Mouse (Mus musculus) CH12.LX (cell line): ENCODE data around the gene Prss27. TPM values are rescaled to one million over a fixed set of nuclear protein-coding genes. Genes with fewer than 3 reads are reported as not detected.

Source experiments
- DNase-seq: peaks from one replicate; pipeline ENCODE4 v3.0.0-alpha.2; 2013; ENCODE audit errors: extremely low read depth
- H3K27ac ChIP-seq: 2 replicates; pipeline ENCODE4 v1.5.1; 2012; ENCODE audit warnings: low read depth, mild to moderate bottlenecking, control low read depth, moderate library complexity; ENCODE audit not compliant: insufficient read depth
- H3K27me3 ChIP-seq: replicated peaks from 2 replicates; pipeline ENCODE3; 2012; ENCODE audit warnings: inconsistent platforms
- H3K36me3 ChIP-seq, 2 experiments: replicated peaks in 1 of 2; 2 replicates each; pipeline versions ENCODE3 to v1.6.1; 2012; ENCODE audit warnings: inconsistent platforms in 1 of 2, low read length in 1 of 2, mild to moderate bottlenecking in 1 of 2, mixed read lengths in 1 of 2, moderate library complexity in 1 of 2; ENCODE audit not compliant: control insufficient read depth in 1 of 2, insufficient read depth in 1 of 2
- H3K4me1 ChIP-seq, 2 experiments: 2 replicates each; pipeline ENCODE4 v1.6.1; 2012; ENCODE audit warnings: inconsistent platforms in 1 of 2, moderate library complexity in 1 of 2; ENCODE audit not compliant: insufficient read depth in 2 of 2, control insufficient read depth in 1 of 2
- H3K4me2 ChIP-seq: 2 replicates; pipeline ENCODE4 v1.6.1; 2012; ENCODE audit warnings: low read depth, mild to moderate bottlenecking, control low read depth; ENCODE audit not compliant: poor library complexity, insufficient read depth, severe bottlenecking
- H3K4me3 ChIP-seq, 3 experiments: fragments of 150-350 bp in 1 of 3; sonication (generic) in 1 of 3; replicated peaks in 1 of 3; 2 replicates each; pipeline versions ENCODE3 to v1.5.1; 2011 to 2012; ENCODE audit warnings: low read depth in 2 of 3, low read length in 2 of 3, mild to moderate bottlenecking in 2 of 3, moderate library complexity in 2 of 3, control low read depth in 1 of 3, improper control_type of control experiment in 1 of 3, inconsistent platforms in 1 of 3, mixed read lengths in 1 of 3; ENCODE audit not compliant: poor library complexity in 1 of 3
- H3K79me2 ChIP-seq: replicated peaks from 2 replicates; pipeline ENCODE4 v1.6.1; 2012; ENCODE audit warnings: mild to moderate bottlenecking, moderate library complexity; ENCODE audit not compliant: control insufficient read depth, poor library complexity, insufficient read depth, severe bottlenecking; ENCODE audit errors: extremely low read depth
- H3K9ac ChIP-seq: 2 replicates; pipeline ENCODE4 v1.6.1; 2012; ENCODE audit warnings: low read depth, mild to moderate bottlenecking, control low read depth, moderate library complexity; ENCODE audit not compliant: insufficient read depth
- H3K9me3 ChIP-seq: replicated peaks from 2 replicates; pipeline ENCODE3; 2012; ENCODE audit warnings: low read length, inconsistent platforms, mixed read lengths
- BHLHE40 ChIP-seq: IDR thresholded peaks from 2 replicates; pipeline ENCODE4 v1.6.1; 2011; ENCODE audit warnings: mild to moderate bottlenecking, low read depth, low read length, improper control_type of control experiment
- CHD1 ChIP-seq: IDR thresholded peaks from 2 replicates; pipeline ENCODE4 v1.6.1; 2012; ENCODE audit warnings: low read depth, low read length, improper control_type of control experiment, inconsistent platforms
- CTCF ChIP-seq, 2 experiments: IDR thresholded peaks in 1 of 2; conservative IDR thresholded peaks in 1 of 2; 2 replicates each; pipeline ENCODE4 v1.5.1; 2011 to 2012; ENCODE audit warnings: low read depth in 2 of 2, low read length in 2 of 2, improper control_type of control experiment in 1 of 2, inconsistent platforms in 1 of 2, mild to moderate bottlenecking in 1 of 2, moderate library complexity in 1 of 2
- E2F4 ChIP-seq: IDR thresholded peaks from 2 replicates; pipeline ENCODE4 v1.6.1; 2011; ENCODE audit warnings: low read depth, low read length, improper control_type of control experiment; ENCODE audit not compliant: insufficient replicate concordance
- ELF1 ChIP-seq: IDR thresholded peaks from 2 replicates; pipeline ENCODE4 v1.6.1; 2014; ENCODE audit warnings: low read depth, mild to moderate bottlenecking, inconsistent platforms, low read length, improper control_type of control experiment
- EP300 ChIP-seq: IDR thresholded peaks from 2 replicates; pipeline ENCODE4 v1.6.1; 2011; ENCODE audit warnings: low read length, improper control_type of control experiment
- ETS1 ChIP-seq: conservative IDR thresholded peaks from 2 replicates; pipeline ENCODE4 v1.6.1; 2012; ENCODE audit warnings: low read depth, mild to moderate bottlenecking, inconsistent platforms, low read length, improper control_type of control experiment, moderate library complexity
- GABPA ChIP-seq: IDR thresholded peaks from 2 replicates; pipeline ENCODE4 v1.6.1; 2012; ENCODE audit warnings: low read depth, low read length, improper control_type of control experiment, inconsistent platforms; ENCODE audit not compliant: insufficient replicate concordance
- JUN ChIP-seq: IDR thresholded peaks from 2 replicates; pipeline ENCODE4 v1.6.1; 2011; ENCODE audit warnings: low read depth, mild to moderate bottlenecking, low read length, improper control_type of control experiment, moderate library complexity; ENCODE audit not compliant: insufficient read depth
- JUND ChIP-seq: conservative IDR thresholded peaks from 2 replicates; pipeline ENCODE4 v1.6.1; 2011; ENCODE audit warnings: low read depth, low read length, improper control_type of control experiment
- MAFK ChIP-seq: IDR thresholded peaks from 2 replicates; pipeline ENCODE4 v1.6.1; 2011; ENCODE audit warnings: low read length, improper control_type of control experiment; ENCODE audit not compliant: insufficient replicate concordance
- MAX ChIP-seq: IDR thresholded peaks from 2 replicates; pipeline ENCODE4 v1.6.1; 2011; ENCODE audit warnings: low read length, improper control_type of control experiment
- MAZ ChIP-seq: IDR thresholded peaks from 2 replicates; pipeline ENCODE4 v1.6.1; 2012; ENCODE audit warnings: low read depth, mild to moderate bottlenecking, inconsistent platforms, low read length, improper control_type of control experiment, moderate library complexity
- MEF2A ChIP-seq: IDR thresholded peaks from 2 replicates; pipeline ENCODE4 v1.6.1; 2014; ENCODE audit warnings: low read depth, mild to moderate bottlenecking, inconsistent platforms, low read length, improper control_type of control experiment, borderline replicate concordance
- MXI1 ChIP-seq: IDR thresholded peaks from 2 replicates; pipeline ENCODE4 v1.6.1; 2011; ENCODE audit warnings: mild to moderate bottlenecking, low read depth, low read length, improper control_type of control experiment
- MYC ChIP-seq: IDR thresholded peaks from 2 replicates; pipeline ENCODE4 v1.6.1; 2011; ENCODE audit warnings: low read depth, mild to moderate bottlenecking, improper control_type of control experiment, low read length
- NELFE ChIP-seq: IDR thresholded peaks from 2 replicates; pipeline ENCODE4 v1.6.1; 2011; ENCODE audit warnings: low read depth, low read length, improper control_type of control experiment
- NRF1 ChIP-seq: IDR thresholded peaks from 2 replicates; pipeline ENCODE4 v1.6.1; 2014; ENCODE audit warnings: low read depth, mild to moderate bottlenecking, inconsistent platforms, low read length, improper control_type of control experiment, moderate library complexity
- RAD21 ChIP-seq: IDR thresholded peaks from 2 replicates; pipeline ENCODE4 v1.6.1; 2011; ENCODE audit warnings: low read depth, mild to moderate bottlenecking, low read length, improper control_type of control experiment, moderate library complexity
- RCOR1 ChIP-seq: conservative IDR thresholded peaks from 2 replicates; pipeline ENCODE4 v1.6.1; 2012; ENCODE audit warnings: low read depth, mild to moderate bottlenecking, inconsistent platforms, low read length, improper control_type of control experiment
- SIN3A ChIP-seq: IDR thresholded peaks from 2 replicates; pipeline ENCODE4 v1.6.1; 2012; ENCODE audit warnings: low read length, improper control_type of control experiment, inconsistent platforms
- SMC3 ChIP-seq: IDR thresholded peaks from 2 replicates; pipeline ENCODE4 v1.6.1; 2011; ENCODE audit warnings: low read depth, low read length, improper control_type of control experiment
- TBP ChIP-seq: conservative IDR thresholded peaks from 2 replicates; pipeline ENCODE4 v1.6.1; 2011; ENCODE audit warnings: low read depth, low read length, improper control_type of control experiment
- TCF12 ChIP-seq: IDR thresholded peaks from 2 replicates; pipeline ENCODE4 v1.6.1; 2014; ENCODE audit warnings: low read depth, mild to moderate bottlenecking, inconsistent platforms, low read length, improper control_type of control experiment
- UBTF ChIP-seq: IDR thresholded peaks from 2 replicates; pipeline ENCODE4 v1.6.1; 2012; ENCODE audit warnings: low read depth, mild to moderate bottlenecking, inconsistent platforms, low read length, improper control_type of control experiment, moderate library complexity
- USF2 ChIP-seq: conservative IDR thresholded peaks from 2 replicates; pipeline ENCODE4 v1.6.1; 2011; ENCODE audit warnings: low read depth, low read length, improper control_type of control experiment
- ZKSCAN1 ChIP-seq: IDR thresholded peaks from 2 replicates; pipeline ENCODE4 v1.6.1; 2012; ENCODE audit warnings: low read depth, inconsistent platforms, low read length, improper control_type of control experiment, borderline replicate concordance
- ZMIZ1 ChIP-seq: IDR thresholded peaks from 2 replicates; pipeline ENCODE4 v1.6.1; 2012; ENCODE audit warnings: low read depth, mild to moderate bottlenecking, inconsistent platforms, low read length, improper control_type of control experiment
- dilution Hi-C: fragments of 300-500 bp; cut with MboI; formaldehyde crosslinking; loops from 2 replicates; pipeline ENCODE4 v1.14.3; 2020; ENCODE audit warnings: low sequenced_read_pairs; ENCODE audit not compliant: extremely low pct_unique_long_range_greater_than_20kb, extremely low pct_ligation_motif_present
- in situ Hi-C: fragments of 300-500 bp; cut with MboI; formaldehyde crosslinking; loops from 3 replicates; pipeline ENCODE4 v1.14.3; 2019; ENCODE audit warnings: low sequenced_read_pairs, low pct_ligation_motif_present, low pct_unique_long_range_greater_than_20kb, mixed read lengths
- polyA plus RNA-seq: library from polyadenylated mRNA; unstranded; fragments of >175 nt; gene quantifications from 2 replicates; pipeline ENCODE4 v1.2.1, GENCODE M21; 2012; ENCODE audit warnings: low read depth; ENCODE audit not compliant: insufficient read length
- total RNA-seq, 2 experiments: library from RNA; depleted of rRNA; stranded (reverse); fragments of 300-350 nt in 1 of 2; fragments of >200 nt in 1 of 2; gene quantifications; 2 replicates each; pipeline ENCODE4 v1.2.3; 2012 to 2014

Prss27 gene
- total and polyA plus RNA-seq, 3 experiments = not detected

- TF ChIP-seq USF2 (no peak), GABPA (no peak), E2F4 (no peak), BHLHE40 (no peak), MYC (no peak), SIN3A (no peak), UBTF (no peak), MAFK (no peak), MXI1 (no peak), ZKSCAN1 (no peak), MAX (no peak), NRF1 (no peak), MAZ (no peak), NELFE (no peak), ELF1 (no peak), CHD1 (no peak), RCOR1 (no peak)
- dilution Hi-C loops (no loop called here), in situ Hi-C loops (no loop called here)
- no peak for DNase-seq
- H3K36me3 ChIP-seq = no peaks in the 10 kb centered on the region
- no peak overlapping the region for H3K4me3 ChIP-seq
- H3K4me2 ChIP-seq = no peak overlapping the region
- no peaks in the 10 kb centered on the region for H3K79me2 ChIP-seq
- H3K9me3 ChIP-seq = no peaks in the 10 kb centered on the region
- H3K9ac ChIP-seq = no peak overlapping the region
- H3K27me3 ChIP-seq = peaks cover 80% of the 10 kb centered on the region
- H3K27ac ChIP-seq = no peak overlapping the region
- H3K4me1 ChIP-seq = peaks cover 2 to 11% of the 10 kb centered on the region in 2 experiments; a peak in 3 of 4 replicates
Observed at GRCm38 (mm10) chr17:23998383-23998782, 39.6 kb upstream of the Prss27 start.

- Histone ChIP-seq H3K9ac (no peak overlapping the region), H3K36me3 (no peaks in the 10 kb centered on the region)
- no peak for TF ChIP-seq MAX
- no peak for TF ChIP-seq SMC3
- no peak for TF ChIP-seq TBP
- no peak for TF ChIP-seq TCF12
- no peak for TF ChIP-seq NELFE
- no peak for TF ChIP-seq CTCF (conservative IDR thresholded peaks at IDR 0.05 in 1 of 2, IDR thresholded peaks at IDR 0.05 in 1 of 2; ENCODE audit: low read depth in 2 of 2, low read length in 2 of 2)
- no peak for TF ChIP-seq SIN3A
- TF ChIP-seq UBTF = no peak
- TF ChIP-seq ETS1 = no peak
- no peak for TF ChIP-seq MEF2A
- no peak for TF ChIP-seq RAD21
- no peak for TF ChIP-seq MAFK
- TF ChIP-seq ZMIZ1 = no peak
- TF ChIP-seq MYC = no peak
- no peak for TF ChIP-seq EP300
- TF ChIP-seq JUND = no peak
- no peak for TF ChIP-seq JUN
- TF ChIP-seq ZKSCAN1 = no peak
- TF ChIP-seq, all 38 proteins: peak for 0
- H3K79me2 ChIP-seq = no peaks in the 10 kb centered on the region
- DNase-seq = no peak
- peaks cover 4% of the 10 kb centered on the region for H3K9me3 ChIP-seq
- no peak overlapping the region for H3K27ac ChIP-seq
- no peak overlapping the region for H3K4me2 ChIP-seq
- H3K4me1 ChIP-seq = peaks cover 2 to 8% of the 10 kb centered on the region in 2 experiments; a peak in 3 of 4 replicates
- dilution Hi-C loops = no loop called here
- in situ Hi-C loops = no loop called here
- peaks cover 76% of the 10 kb centered on the region for H3K27me3 ChIP-seq
- no peak overlapping the region for H3K4me3 ChIP-seq
Observed at GRCm38 (mm10) chr17:24000404-24000803, 37.5 kb upstream of the Prss27 start.
